Mouse (Mus musculus): ENCODE measurements around the gene Rapgef3. TPM values are rescaled to one million over a fixed set of nuclear protein-coding genes. Genes with fewer than 3 reads are reported as not detected.

The Rapgef3 gene
- polyA plus RNA-seq, 1 experiment = 2.3 TPM

- Histone ChIP-seq H3K4me1 (peaks cover 12% of the 10 kb centered on the region), H3K9me3 (peaks cover 13% of the 10 kb centered on the region), H3K27me3 (replicated peaks) (peaks cover 66% of the 10 kb centered on the region), H3K4me3 (replicated peaks) (no peak overlapping the region), H3K36me3 (replicated peaks; ENCODE audit: low read length) (no peaks in the 10 kb centered on the region)
- TF ChIP-seq FLI1 (IDR thresholded peaks at IDR 0.05; ENCODE audit: low read length) (no peak), GATA1 (IDR thresholded peaks at IDR 0.05; ENCODE audit: borderline replicate concordance, low read length) (no peak)
Observed at GRCm38 (mm10) chr15:97718535-97719155, 49.1 kb downstream of the Rapgef3 start.

- peaks cover 10% of the 10 kb centered on the region for H3K9me3 ChIP-seq
- H3K27me3 ChIP-seq (replicated peaks) = peaks cover 66% of the 10 kb centered on the region
- no peak for TF ChIP-seq FLI1 (IDR thresholded peaks at IDR 0.05; ENCODE audit: low read length)
- no peak for TF ChIP-seq GATA1 (IDR thresholded peaks at IDR 0.05; ENCODE audit: borderline replicate concordance, low read length)
- H3K4me1 ChIP-seq = peaks cover 12% of the 10 kb centered on the region
- H3K36me3 ChIP-seq (replicated peaks; ENCODE audit: low read length) = no peaks in the 10 kb centered on the region
- H3K4me3 ChIP-seq (replicated peaks) = no peak overlapping the region
Observed at GRCm38 (mm10) chr15:97717861-97718534, 49.8 kb downstream of the Rapgef3 start.

GRCm38 (mm10) chr15:97716782-97717181, 51.0 kb downstream of the Rapgef3 start:
- Histone ChIP-seq H3K27me3 (replicated peaks) (peaks cover 65% of the 10 kb centered on the region), H3K4me3 (replicated peaks) (no peak overlapping the region), H3K9me3 (no peaks in the 10 kb centered on the region), H3K4me1 (peaks cover 16% of the 10 kb centered on the region), H3K36me3 (replicated peaks; ENCODE audit: low read length) (no peaks in the 10 kb centered on the region)
- TF ChIP-seq FLI1 (IDR thresholded peaks at IDR 0.05; ENCODE audit: low read length) = no peak
- no peak for TF ChIP-seq GATA1 (IDR thresholded peaks at IDR 0.05; ENCODE audit: borderline replicate concordance, low read length)

GRCm38 (mm10) chr15:97715734-97716133, 52.0 kb downstream of the Rapgef3 start:
- TF ChIP-seq FLI1 (IDR thresholded peaks at IDR 0.05; ENCODE audit: low read length) (no peak), GATA1 (IDR thresholded peaks at IDR 0.05; ENCODE audit: borderline replicate concordance, low read length) (no peak)
- Histone ChIP-seq H3K36me3 (replicated peaks; ENCODE audit: low read length) (no peaks in the 10 kb centered on the region), H3K27me3 (replicated peaks) (peaks cover 60% of the 10 kb centered on the region), H3K9me3 (no peaks in the 10 kb centered on the region), H3K4me1 (peaks cover 12% of the 10 kb centered on the region), H3K4me3 (replicated peaks) (no peak overlapping the region)

GRCm38 (mm10) chr15:97715083-97715482, 52.7 kb downstream of the Rapgef3 start:
- Histone ChIP-seq H3K4me3 (replicated peaks) (no peak overlapping the region), H3K9me3 (no peaks in the 10 kb centered on the region), H3K27me3 (replicated peaks) (peaks cover 58% of the 10 kb centered on the region), H3K4me1 (peaks cover 12% of the 10 kb centered on the region), H3K36me3 (replicated peaks; ENCODE audit: low read length) (no peaks in the 10 kb centered on the region)
- TF ChIP-seq GATA1 (IDR thresholded peaks at IDR 0.05; ENCODE audit: borderline replicate concordance, low read length) = no peak
- no peak for TF ChIP-seq FLI1 (IDR thresholded peaks at IDR 0.05; ENCODE audit: low read length)

GRCm38 (mm10) chr15:97712546-97712945, 55.2 kb downstream of the Rapgef3 start:
- H3K27me3 ChIP-seq (replicated peaks) = peaks cover 37% of the 10 kb centered on the region
- no peak overlapping the region for H3K4me3 ChIP-seq (replicated peaks)
- no peaks in the 10 kb centered on the region for H3K9me3 ChIP-seq
- peaks cover 12% of the 10 kb centered on the region for H3K4me1 ChIP-seq
- no peaks in the 10 kb centered on the region for H3K36me3 ChIP-seq (replicated peaks; ENCODE audit: low read length)
- TF ChIP-seq GATA1 (IDR thresholded peaks at IDR 0.05; ENCODE audit: borderline replicate concordance, low read length) = no peak
- no peak for TF ChIP-seq FLI1 (IDR thresholded peaks at IDR 0.05; ENCODE audit: low read length)

- H3K27me3 ChIP-seq (replicated peaks) = peaks cover 35% of the 10 kb centered on the region
- no peak for TF ChIP-seq GATA1 (IDR thresholded peaks at IDR 0.05; ENCODE audit: borderline replicate concordance, low read length)
- TF ChIP-seq FLI1 (IDR thresholded peaks at IDR 0.05; ENCODE audit: low read length) = no peak
Observed at GRCm38 (mm10) chr15:97710906-97711305, 56.9 kb downstream of the Rapgef3 start.

GRCm38 (mm10) chr15:97705211-97706050, 62.3 kb downstream of the Rapgef3 start, which contains the start of gene Rpap3:
Rpap3 (minus strand) TSS chr15:97705825.
- Histone ChIP-seq H3K4me3 (replicated peaks) (peak within 1 kb of the TSS; percentile 96), H3K27me3 (replicated peaks) (peaks cover 2% of the 10 kb centered on the region), H3K9me3 (no peaks in the 10 kb centered on the region), H3K36me3 (replicated peaks; ENCODE audit: low read length) (peaks cover 30% of the 10 kb centered on the region), H3K4me1 (peaks cover 19% of the 10 kb centered on the region)
- TF ChIP-seq GATA1 (IDR thresholded peaks at IDR 0.05; ENCODE audit: borderline replicate concordance, low read length) = no peak
- no peak for TF ChIP-seq FLI1 (IDR thresholded peaks at IDR 0.05; ENCODE audit: low read length)

More at GRCm38 (mm10) chr15:97710906-97711305, 56.9 kb downstream of the Rapgef3 start:
- H3K4me3 ChIP-seq (replicated peaks) = no peak overlapping the region
- no peaks in the 10 kb centered on the region for H3K36me3 ChIP-seq (replicated peaks; ENCODE audit: low read length)
- H3K4me1 ChIP-seq = peaks cover 18% of the 10 kb centered on the region
- no peaks in the 10 kb centered on the region for H3K9me3 ChIP-seq

- TF ChIP-seq GATA1 (IDR thresholded peaks at IDR 0.05; ENCODE audit: borderline replicate concordance, low read length) (no peak), FLI1 (IDR thresholded peaks at IDR 0.05; ENCODE audit: low read length) (no peak)
- H3K4me3 ChIP-seq (replicated peaks) = no peak overlapping the region
- H3K9me3 ChIP-seq = no peaks in the 10 kb centered on the region
- no peaks in the 10 kb centered on the region for H3K27me3 ChIP-seq (replicated peaks)
- no peaks in the 10 kb centered on the region for H3K4me1 ChIP-seq
- H3K36me3 ChIP-seq (replicated peaks; ENCODE audit: low read length) = peaks cover 95% of the 10 kb centered on the region
Observed at GRCm38 (mm10) chr15:97696616-97697015, 71.2 kb downstream of the Rapgef3 start.

Other genes with a start within 250 kb of the Rapgef3 start
- 8.6 TPM in 1 of 2 replicates, not detected in the other for gene Rpap3, start 62.1 kb downstream of the Rapgef3 start, polyA plus RNA-seq (2012; ENCODE audit: insufficient read depth, low replicate concordance)
- 0.09 TPM in 1 of 2 replicates, not detected in the other for gene Endou, start 36.6 kb downstream of the Rapgef3 start, polyA plus RNA-seq (2012; ENCODE audit: insufficient read depth, low replicate concordance)
- 58.7 and 61.4 TPM in 2 replicates for gene Slc48a1, start 10.5 kb upstream of the Rapgef3 start, polyA plus RNA-seq (2012; ENCODE audit: insufficient read depth, low replicate concordance)
- 26.8 and 31.2 TPM in 2 replicates for gene Hdac7, start 76.5 kb upstream of the Rapgef3 start, polyA plus RNA-seq (2012; ENCODE audit: insufficient read depth, low replicate concordance)
- gene Vdr, start 142.7 kb upstream of the Rapgef3 start, polyA plus RNA-seq (2012; ENCODE audit: insufficient read depth, low replicate concordance) = 0.20 and 2.6 TPM in 2 replicates
- 6.8 and 24.2 TPM in 2 replicates for gene Tmem106c, start 196.2 kb upstream of the Rapgef3 start, polyA plus RNA-seq (2012; ENCODE audit: insufficient read depth, low replicate concordance)
- gene Col2a1, start 236.7 kb upstream of the Rapgef3 start, polyA plus RNA-seq (2012; ENCODE audit: insufficient read depth, low replicate concordance) = 0.27 TPM in 1 of 2 replicates, not detected in the other